In genomic region chr9:74848411-74849194, GRCm38 (mm10) we compare ENCODE assay signal across 9 mouse cellular contexts. TPM values are rescaled to one million over a fixed set of nuclear protein-coding genes. Genes with fewer than 3 reads are reported as not detected.
DNase-seq lines count a peak whose midpoint lies in the region; ATAC-seq and TF ChIP-seq lines count a peak whose summit lies in the region.
"Had no signal": no experiment of that assay in that cellular context is flagged by ENCODE, and none has a peak within 500 bp of the region (broad histone marks: within the 10 kb centered on the region; RNA-seq: fewer than 3 reads in every experiment).

No protein-coding gene starts in this region.

- peak overlapping the region; percentile 56 for H3K4me2 ChIP-seq in kidney, postnatal 0 days (ENCODE audit: low read length)
- peak overlapping the region; percentile 53 for H3K4me2 ChIP-seq in embryonic facial prominence, embryonic 12.5 days (replicated peaks)

- no peak overlapping the region for H3K27ac ChIP-seq in kidney, postnatal 0 days
- H3K27ac ChIP-seq in embryonic facial prominence, embryonic 12.5 days: no peak overlapping the region
- H3K27ac ChIP-seq in limb, embryonic 10.5 days: no peak overlapping the region

- TF ChIP-seq CTCF in kidney, postnatal 0 days (IDR thresholded peaks at IDR 0.05; ENCODE audit: low read depth): no peak

- H3K9ac ChIP-seq in kidney, postnatal 0 days (ENCODE audit: low read depth, low read length): no peak overlapping the region
- no peak overlapping the region for H3K9ac ChIP-seq in embryonic facial prominence, embryonic 12.5 days

- peaks cover 4% of the 10 kb centered on the region; the same call in 1 of the 2 replicates for H3K4me1 ChIP-seq in kidney, postnatal 0 days (replicated peaks; ENCODE audit: insufficient read depth, low read length)
- H3K4me1 ChIP-seq in embryonic facial prominence, embryonic 12.5 days: peaks cover 6% of the 10 kb centered on the region; the same call in 1 of the 2 replicates
- peaks cover 22% of the 10 kb centered on the region for H3K4me1 ChIP-seq in limb, embryonic 10.5 days

- under 1% methylated on average over 46 of the region's 46 CpGs for WGBS in kidney, postnatal 0 days
- WGBS in embryonic facial prominence, embryonic 12.5 days: under 1% methylated on average over 46 of the region's 46 CpGs
- under 1% methylated on average over 46 of the region's 46 CpGs for WGBS in limb, embryonic 10.5 days

- no peaks in the 10 kb centered on the region for H3K9me3 ChIP-seq in kidney, postnatal 0 days (replicated peaks; ENCODE audit: low read length)
- H3K9me3 ChIP-seq in embryonic facial prominence, embryonic 12.5 days: no peaks in the 10 kb centered on the region
- no peaks in the 10 kb centered on the region for H3K9me3 ChIP-seq in limb, embryonic 10.5 days (replicated peaks)

- H3K4me3 ChIP-seq in kidney, postnatal 0 days (replicated peaks; ENCODE audit: low read depth, low read length): peak overlapping the region; percentile 25
- H3K4me3 ChIP-seq in embryonic facial prominence, embryonic 12.5 days: peak overlapping the region; percentile 34
- H3K4me3 ChIP-seq in limb, embryonic 10.5 days: peak overlapping the region; percentile 38

- no peak for DNase-seq in kidney, postnatal 0 days (ENCODE audit: low spot score)
- DNase-seq in kidney, adult 8-10 months: no peak
- DNase-seq in limb, embryonic 10.5 days (ENCODE audit: low spot score): peak; percentile 64
- peak; percentile 47 for DNase-seq in retina, embryonic 14.5 days (ENCODE audit: low spot score)
- no peak for DNase-seq in adrenal gland, postnatal 14 days
- no peak for DNase-seq in thymus, postnatal 36 days

- H3K27me3 ChIP-seq in kidney, postnatal 0 days (ENCODE audit: insufficient read depth, low read length): peaks cover 80% of the 10 kb centered on the region
- peaks cover 75% of the 10 kb centered on the region for H3K27me3 ChIP-seq in embryonic facial prominence, embryonic 12.5 days
- peaks cover 93% of the 10 kb centered on the region for H3K27me3 ChIP-seq in limb, embryonic 10.5 days (ENCODE audit: low read depth, poor library complexity, severe bottlenecking)

- H3K36me3 ChIP-seq in kidney, postnatal 0 days (ENCODE audit: insufficient read depth, low read length): no peaks in the 10 kb centered on the region
- no peaks in the 10 kb centered on the region for H3K36me3 ChIP-seq in embryonic facial prominence, embryonic 12.5 days
- no peaks in the 10 kb centered on the region for H3K36me3 ChIP-seq in limb, embryonic 10.5 days

- ATAC-seq in kidney, postnatal 0 days (replicated peaks; ENCODE audit: low FRiP score, low read depth): no peak
- no peak for ATAC-seq in embryonic facial prominence, embryonic 12.5 days (ENCODE audit: insufficient number of reproducible peaks, insufficient read depth, low FRiP score, low TSS enrichment)
- ATAC-seq in inflammation-experienced regulatory T-cells, adult 6 months: no peak

RNA-seq across cellular contexts. Expression of gene Onecut1, which starts 13.1 kb away (rescaled TPM):
- not detected in 2 replicates for polyA plus RNA-seq in kidney, postnatal 0 days (2015; fragmentation: Nextera tagmentation; extraction: Ambion mirVana)
- polyA plus RNA-seq in embryonic facial prominence, embryonic 12.5 days (2016; fragmentation: Nextera tagmentation; extraction: Ambion mirVana): 0.47 and 0.74 TPM in 2 replicates
- polyA plus RNA-seq in limb, embryonic 10.5 days (2016; fragmentation: Nextera tagmentation; extraction: Ambion mirVana): 0.08 TPM in 1 of 2 replicates, not detected in the other
- total RNA-seq in adrenal gland, postnatal 14 days (2021): 0.19 and 7.6 TPM in 2 replicates
- not detected for polyA plus RNA-seq in inflammation-experienced regulatory T-cells, adult 6 months (2017; shearing (Covaris generic))
- total RNA-seq: heart, postnatal 10 days had no signal

Comparison
In these comparisons a context has a peak if more than half of its experiments do, and no peak if none do; other contexts are left out.
1. DNase-seq: peak in limb, embryonic 10.5 days (single experiment) and retina, embryonic 14.5 days (single experiment); none in kidney, postnatal 0 days (single experiment), kidney, adult 8-10 months (0 of 2), adrenal gland, postnatal 14 days (single experiment) and thymus, postnatal 36 days (0 of 2).
2. Peak in every context shown above with its lines, with median percentiles within 50 percentile points of each other: H3K4me3 ChIP-seq.